Mouse (Mus musculus) cerebellum, adult 2 months (tissue): ENCODE measurements around the gene Rlim. TPM values are rescaled to one million over a fixed set of nuclear protein-coding genes. Genes with fewer than 3 reads are reported as not detected.
A peak's percentile ranks its signal among the peaks of the same experiment; 100 is the strongest.

Experiments
- DNase-seq, 2 experiments: peaks; one replicate each; pipeline ENCODE4 v3.0.0; 2021
- H3K27ac ChIP-seq: fragments of 200-500 bp; 2 replicates; pipeline ENCODE4 v1.5.1; 2012; ENCODE audit warnings: low read length, control low read depth, inconsistent platforms; ENCODE audit not compliant: insufficient read depth
- H3K27me3 ChIP-seq: fragments of 200-500 bp; 2 replicates; pipeline ENCODE4 v1.6.1; 2012; ENCODE audit warnings: inconsistent platforms, mild to moderate bottlenecking, low read length, moderate library complexity; ENCODE audit not compliant: control insufficient read depth, insufficient read depth
- H3K4me1 ChIP-seq: fragments of 200-500 bp; 2 replicates; pipeline ENCODE4 v1.6.1; 2011; ENCODE audit warnings: low read length; ENCODE audit not compliant: control insufficient read depth, insufficient read depth
- H3K4me3 ChIP-seq: fragments of 200-500 bp; replicated peaks from 2 replicates; pipeline ENCODE3; 2011; ENCODE audit warnings: mild to moderate bottlenecking, low read depth, low read length, control low read depth; ENCODE audit not compliant: insufficient read depth
- CTCF ChIP-seq: fragments of 200-500 bp; IDR thresholded peaks from 2 replicates; pipeline ENCODE4 v1.5.1; 2011; ENCODE audit warnings: low read depth, mild to moderate bottlenecking, control low read depth, low read length, moderate library complexity, borderline replicate concordance; ENCODE audit not compliant: insufficient read depth
- POLR2A ChIP-seq: fragments of 200-500 bp; IDR thresholded peaks from 2 replicates; pipeline ENCODE4 v1.6.1; 2011; ENCODE audit warnings: low read length, control low read depth, borderline replicate concordance; ENCODE audit not compliant: insufficient read depth
- WGBS: fragments of 180-500 bp; shearing (Covaris S2); methylation state at CpG from one replicate; pipeline ENCODE4 v1.1.7; 2018; 5-methylcytosine and 5-hydroxymethylcytosine counted together
- polyA plus RNA-seq: library from polyadenylated mRNA; depleted of rRNA; stranded (reverse); fragments of >200 nt; gene quantifications from 2 replicates; pipeline ENCODE4 v1.2.3, GENCODE M21; 2012; rRNA removed

Gene Rlim
- polyA plus RNA-seq, result 20.1 and 20.7 TPM in 2 replicates

DNA sequence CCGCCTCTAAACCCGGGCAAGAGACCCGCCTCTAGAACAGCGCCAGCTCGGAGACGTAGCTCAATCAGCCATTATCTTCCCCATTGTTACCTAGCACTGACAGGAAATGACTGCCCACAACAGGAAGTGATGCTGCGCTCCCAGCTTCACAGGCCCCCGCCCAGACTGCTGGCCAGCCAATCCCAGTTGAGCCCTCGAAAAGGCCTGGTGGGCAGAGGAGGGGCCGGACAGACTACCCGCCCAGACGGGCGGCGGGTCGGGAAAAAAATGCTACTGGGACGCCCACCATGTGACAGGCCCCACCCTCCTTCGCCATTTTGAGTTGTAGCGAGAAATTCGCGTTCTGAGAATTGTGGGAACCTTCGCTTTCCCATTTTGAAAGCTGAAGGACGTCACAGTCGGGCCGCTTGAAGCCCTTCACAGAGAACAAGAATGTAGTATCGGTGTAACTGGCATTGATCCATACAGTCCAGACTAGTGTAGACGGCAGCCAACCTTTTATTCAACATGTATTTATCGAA, at the start of gene Rlim:
Gene Rlim (minus strand): TSS at position 116 of the 521 bp plus-strand sequence.
- DNase-seq, result peak; percentile 86 to 94
- Histone ChIP-seq H3K4me3 (peak within 1 kb of the TSS; percentile 95), H3K4me1 (no peaks in the 10 kb centered on the region), H3K27ac (peak within 1 kb of the TSS; percentile 62; the same call in 1 of the 2 replicates), H3K27me3 (no peaks in the 10 kb centered on the region)
- WGBS, result 12% methylated on average over 27 of the region's 27 CpGs
- TF ChIP-seq POLR2A (peak; percentile 62; the same call in 1 of the 2 replicates), CTCF (no peak)

GRCm38 (mm10) chrX:104017196-104017595, 36.1 kb upstream of the Rlim start:
- no peak overlapping the region for H3K27ac ChIP-seq
- 24% methylated on average over 1 of the region's 1 CpGs for WGBS
- H3K4me1 ChIP-seq, result no peaks in the 10 kb centered on the region
- no peak for DNase-seq
- H3K4me3 ChIP-seq, result no peak overlapping the region
- no peak for TF ChIP-seq CTCF
- TF ChIP-seq POLR2A, result no peak
- H3K27me3 ChIP-seq, result no peaks in the 10 kb centered on the region

DNA sequence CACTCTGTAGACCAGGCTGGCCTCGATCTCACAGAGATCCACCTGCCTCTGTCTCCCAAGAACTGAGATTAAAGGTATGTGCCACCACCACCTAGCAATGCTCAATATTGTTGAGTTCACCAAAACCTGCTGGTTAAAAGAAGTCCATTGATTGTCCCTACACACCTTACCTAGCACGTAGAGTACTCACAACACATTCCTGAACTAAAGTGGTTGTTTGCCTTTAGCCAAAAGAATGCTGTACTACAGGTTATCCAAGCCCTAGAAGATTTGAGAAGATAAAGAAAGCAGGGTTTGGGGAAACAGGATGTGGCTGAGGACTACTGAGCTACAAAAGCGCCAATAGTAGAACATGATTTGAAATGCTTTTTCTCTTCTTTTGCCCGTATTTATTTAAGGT, 34.0 kb upstream of the Rlim start:
- TF ChIP-seq POLR2A (no peak), CTCF (no peak)

DNA sequence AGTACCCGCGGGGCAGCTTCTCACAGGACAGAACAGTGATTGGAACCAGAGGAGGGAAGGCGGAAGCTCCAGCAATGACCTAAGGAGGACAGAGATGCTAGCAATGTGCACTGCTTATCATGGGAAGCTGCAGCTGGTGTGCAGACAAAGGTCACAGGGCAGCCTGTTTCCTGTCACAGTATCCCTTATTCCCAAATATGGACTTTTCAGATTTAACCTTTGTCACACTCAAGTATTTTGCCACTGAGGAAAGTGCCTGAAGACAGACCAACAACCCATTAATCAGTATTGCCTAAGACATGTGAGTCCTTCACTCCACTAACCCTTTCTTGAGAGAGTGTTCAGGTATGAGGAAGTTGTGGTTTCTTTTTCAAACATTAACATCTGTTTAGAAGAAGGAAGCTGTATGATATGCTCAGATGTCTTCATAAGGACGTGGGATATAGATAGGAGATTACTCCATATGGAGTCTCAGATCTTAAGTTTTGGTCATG, 32.3 kb upstream of the Rlim start:
- no peaks in the 10 kb centered on the region for H3K27me3 ChIP-seq
- no peak overlapping the region for H3K27ac ChIP-seq
- TF ChIP-seq CTCF, result no peak
- no peak for TF ChIP-seq POLR2A
- no peak overlapping the region for H3K4me3 ChIP-seq
- H3K4me1 ChIP-seq, result no peaks in the 10 kb centered on the region
- DNase-seq, result no peak
- WGBS, result 70% methylated on average over 4 of the region's 4 CpGs

More for the DNA sequence above, 34.0 kb upstream of the Rlim start:
- Histone ChIP-seq H3K4me1 (no peaks in the 10 kb centered on the region), H3K4me3 (no peak overlapping the region), H3K27ac (no peak overlapping the region), H3K27me3 (no peaks in the 10 kb centered on the region)
- DNase-seq, result no peak
- 97% methylated on average over 4 of the region's 4 CpGs for WGBS

DNA sequence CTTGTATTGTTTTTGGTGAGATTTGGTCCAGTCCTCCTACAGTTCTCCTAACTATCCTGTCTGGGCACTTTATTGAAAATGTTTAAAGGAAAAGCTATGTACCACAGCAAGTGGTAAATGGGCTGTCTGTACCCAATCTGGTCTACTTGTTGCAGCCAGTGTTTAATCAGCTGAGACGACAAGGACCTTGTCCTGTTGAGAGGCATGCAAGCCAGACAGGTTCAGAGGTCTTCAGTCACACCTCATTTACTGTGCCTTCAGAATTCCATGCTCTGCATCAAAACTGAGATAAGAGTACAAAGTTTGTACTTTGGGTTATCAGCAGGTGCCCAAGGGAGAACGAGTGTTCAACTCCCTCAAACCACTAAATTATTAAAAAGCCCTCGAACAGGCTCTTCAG, 13.7 kb upstream of the Rlim start:
- TF ChIP-seq CTCF (no peak), POLR2A (no peak)
- H3K4me3 ChIP-seq, result no peak overlapping the region
- no peaks in the 10 kb centered on the region for H3K4me1 ChIP-seq
- DNase-seq, result no peak
- no peak overlapping the region for H3K27ac ChIP-seq
- 54% methylated on average over 3 of the region's 3 CpGs for WGBS
- no peaks in the 10 kb centered on the region for H3K27me3 ChIP-seq

GRCm38 (mm10) chrX:103993864-103994263, 12.8 kb upstream of the Rlim start:
- H3K4me3 ChIP-seq, result no peak overlapping the region
- WGBS, result 76% methylated on average over 6 of the region's 6 CpGs
- no peaks in the 10 kb centered on the region for H3K27me3 ChIP-seq
- no peak for DNase-seq
- H3K27ac ChIP-seq, result no peak overlapping the region
- TF ChIP-seq CTCF, result no peak
- no peak for TF ChIP-seq POLR2A
- H3K4me1 ChIP-seq, result no peaks in the 10 kb centered on the region

DNA sequence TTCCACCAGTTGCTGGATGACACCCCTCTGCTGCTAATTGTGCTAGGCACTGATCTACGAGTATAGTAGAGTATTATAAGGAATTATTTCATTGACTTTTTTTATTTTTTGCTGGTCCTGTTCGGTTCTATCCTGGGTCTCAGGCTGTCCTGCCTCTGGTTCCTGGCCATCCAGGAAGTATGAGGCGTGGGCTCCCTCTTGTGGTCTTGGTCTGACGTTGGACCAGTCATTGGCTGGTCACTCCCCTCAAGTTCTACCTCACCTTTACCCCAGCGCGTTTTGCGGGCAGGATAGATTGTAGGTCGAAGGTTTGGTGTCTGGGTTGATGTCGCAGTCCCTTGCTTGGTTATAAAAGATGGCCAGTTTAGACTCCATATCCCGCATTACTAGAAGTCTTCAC, 10.6 kb upstream of the Rlim start:
- no peak for DNase-seq
- H3K4me1 ChIP-seq, result no peaks in the 10 kb centered on the region
- 34% methylated on average over 10 of the region's 10 CpGs for WGBS
- no peak overlapping the region for H3K4me3 ChIP-seq
- TF ChIP-seq POLR2A (no peak), CTCF (no peak)
- H3K27ac ChIP-seq, result no peak overlapping the region
- no peaks in the 10 kb centered on the region for H3K27me3 ChIP-seq

DNA sequence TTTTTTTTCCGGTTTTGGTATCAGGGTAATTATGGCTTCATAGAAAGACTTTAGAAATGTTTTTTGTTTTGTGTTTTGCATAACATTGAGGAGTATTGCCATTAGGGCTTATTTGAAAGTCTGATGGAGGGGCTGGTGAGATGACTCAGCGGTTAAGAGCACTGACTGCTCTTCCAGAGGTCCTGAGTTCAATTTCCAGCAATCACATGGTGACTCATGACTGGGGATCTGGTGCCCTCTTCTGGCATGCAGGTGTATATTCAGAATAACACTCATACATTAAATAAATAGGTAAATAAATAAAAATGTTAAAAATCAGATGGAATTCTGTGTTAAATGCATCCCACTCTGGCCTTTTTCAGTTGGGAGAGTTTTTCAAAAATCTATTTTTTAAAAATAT, 9.3 kb upstream of the Rlim start:
- TF ChIP-seq POLR2A (no peak), CTCF (no peak)
- Histone ChIP-seq H3K27me3 (no peaks in the 10 kb centered on the region), H3K4me1 (no peaks in the 10 kb centered on the region), H3K4me3 (no peak overlapping the region), H3K27ac (no peak overlapping the region)
- no peak for DNase-seq
- WGBS, result 75% methylated on average over 2 of the region's 2 CpGs
